Mouse (Mus musculus): ENCODE data around the gene Gm19426.

- TF ChIP-seq MAFK (IDR thresholded peaks at IDR 0.05; ENCODE audit: insufficient read depth, low read depth, low read length) (no peak), ZC3H11A (IDR thresholded peaks at IDR 0.05; ENCODE audit: borderline replicate concordance, low read depth, low read length) (peak; percentile 54; the same call in 1 of the 2 replicates)
These were observed 5.1 kb downstream of the Gm19426 start for GRCm38 (mm10) chr2:84738271-84738911.

All from ES-E14 (cell line).